Mouse (Mus musculus): ENCODE data around the gene Dnmt1.

- TF ChIP-seq POLR2A (IDR thresholded peaks at IDR 0.05; ENCODE audit: borderline replicate concordance, insufficient read depth, low read length) (no peak), CTCF (IDR thresholded peaks at IDR 0.05; ENCODE audit: borderline replicate concordance, insufficient read depth, low read depth, low read length) (no peak)
Measured at GRCm38 (mm10) chr9:20887191-20887590, 72.5 kb downstream of the Dnmt1 start.

All from cerebellum, adult 2 months (tissue).